10 mouse cellular contexts compared by ENCODE assay signal in the genomic region with DNA sequence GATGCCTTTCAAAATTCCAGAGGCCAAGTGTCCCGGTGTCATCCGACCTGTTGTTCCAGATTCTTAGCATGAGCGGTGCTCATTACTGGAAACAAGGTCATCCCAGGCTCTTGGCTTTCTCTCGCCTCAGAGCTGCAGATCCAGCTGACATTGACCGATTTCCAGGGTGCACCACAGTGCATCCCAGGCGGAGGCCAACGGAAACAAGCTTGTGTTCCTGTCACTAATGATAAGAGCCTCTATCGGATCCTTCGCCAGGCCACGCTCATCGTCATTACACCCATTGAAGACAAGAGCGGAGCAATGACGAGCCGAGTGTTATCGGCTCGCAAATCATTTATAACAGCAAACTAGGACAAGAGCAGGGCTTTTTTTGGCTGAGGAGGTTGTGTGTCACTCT.
DNase-seq lines count a peak whose midpoint lies in the region; ATAC-seq lines count a peak whose summit lies in the region.
"Had no signal": no experiment of that assay in that cellular context is flagged by ENCODE, and none has a peak within 500 bp of the region (broad histone marks: within the 10 kb centered on the region; RNA-seq: fewer than 3 reads in every experiment).

No protein-coding gene starts in this region.

- H3K4me3 ChIP-seq in hindbrain, embryonic 13.5 days, result no peak overlapping the region
- H3K4me3 ChIP-seq: forebrain, embryonic 10.5 days had no signal

- ATAC-seq in megakaryocyte, adult 5-6 weeks (ENCODE audit: poor library complexity, severe bottlenecking), result no peak
- ATAC-seq in hindbrain, embryonic 13.5 days (ENCODE audit: low FRiP score), result no peak

- H3K4me1 ChIP-seq in hindbrain, embryonic 13.5 days (replicated peaks), result peaks cover 5% of the 10 kb centered on the region; the same call in 1 of the 2 replicates
- H3K4me1 ChIP-seq: forebrain, embryonic 10.5 days had no signal

- no peak overlapping the region for H3K4me2 ChIP-seq in hindbrain, embryonic 13.5 days

- H3K9me3 ChIP-seq in hindbrain, embryonic 13.5 days, result no peaks in the 10 kb centered on the region
- H3K9me3 ChIP-seq: forebrain, embryonic 10.5 days had no signal

- H3K27me3 ChIP-seq in hindbrain, embryonic 13.5 days, result no peaks in the 10 kb centered on the region

- no peak overlapping the region for H3K9ac ChIP-seq in hindbrain, embryonic 13.5 days

- DNase-seq in ovary, adult 18-20 months (ENCODE audit: low spot score), result peak; percentile 62
- DNase-seq in ovary, postnatal 14 days (ENCODE audit: low spot score), result no peak
- DNase-seq in gastrocnemius, adult 8-10 months (ENCODE audit: low spot score in 2 of 2), result peak; percentile 38 to 42
- peak; percentile 42 to 51 for DNase-seq in kidney, postnatal 36 days
- DNase-seq in retina, postnatal 1 day, result peak; percentile 78
- no peak for DNase-seq in frontal cortex, postnatal 10 days (ENCODE audit: low spot score in 2 of 2)
- DNase-seq: thymus, adult 2 months had no signal

- H3K27ac ChIP-seq in hindbrain, embryonic 13.5 days, result no peak overlapping the region
- H3K27ac ChIP-seq: forebrain, embryonic 10.5 days had no signal

- WGBS in hindbrain, embryonic 13.5 days, result 87% methylated on average over 16 of the region's 16 CpGs

- no peaks in the 10 kb centered on the region for H3K36me3 ChIP-seq in hindbrain, embryonic 13.5 days
- H3K36me3 ChIP-seq: forebrain, embryonic 10.5 days had no signal

Comparison
In these comparisons a context has a peak if more than half of its experiments do, and no peak if none do; other contexts are left out.
1. DNase-seq: peak in ovary, adult 18-20 months (single experiment), gastrocnemius, adult 8-10 months (2 of 2), kidney, postnatal 36 days (2 of 2) and retina, postnatal 1 day (single experiment); none in ovary, postnatal 14 days (single experiment) and frontal cortex, postnatal 10 days (0 of 2).